Mouse (Mus musculus) lung, postnatal 36 days (tissue): ENCODE data around the gene Selenom.

ENCODE experiments used
- DNase-seq: peaks from one replicate; pipeline ENCODE4 v3.0.0; 2022; ENCODE audit warnings: mixed read lengths

Gene Selenom

GRCm38 (mm10) chr11:3531634-3532033 is 17.1 kb downstream of the Selenom start:
- DNase-seq: no peak

- DNase-seq: no peak
These were observed 17.8 kb downstream of the Selenom start for GRCm38 (mm10) chr11:3532101-3532931.

GRCm38 (mm10) chr11:3533406-3533932 is 19.0 kb downstream of the Selenom start:
- DNase-seq: no peak

- peak; percentile 26 for DNase-seq
These were observed 20.5 kb downstream of the Selenom start for GRCm38 (mm10) chr11:3534956-3535355.

GRCm38 (mm10) chr11:3535406-3535986 is 21.0 kb downstream of the Selenom start:
- peak; percentile 98 for DNase-seq

GRCm38 (mm10) chr11:3536082-3536481 is 21.6 kb downstream of the Selenom start:
- DNase-seq: no peak

- peak; percentile 67 for DNase-seq
These were observed 22.4 kb downstream of the Selenom start for GRCm38 (mm10) chr11:3536745-3537333.

- no peak for DNase-seq
These were observed 23.2 kb downstream of the Selenom start for GRCm38 (mm10) chr11:3537711-3538110.

GRCm38 (mm10) chr11:3538341-3538740 is 23.9 kb downstream of the Selenom start:
- no peak for DNase-seq

GRCm38 (mm10) chr11:3539111-3539825 is 24.8 kb downstream of the Selenom start:
- DNase-seq: peak; percentile 99

- DNase-seq: no peak
These were observed 25.3 kb downstream of the Selenom start for GRCm38 (mm10) chr11:3539826-3540196.

- DNase-seq: no peak
These were observed 26.1 kb downstream of the Selenom start, which contains the start of gene Smtn for GRCm38 (mm10) chr11:3540451-3541085. Gene Smtn, minus strand, starts transcription at chr11:3540612.

- DNase-seq: no peak
These were observed 27.4 kb downstream of the Selenom start for GRCm38 (mm10) chr11:3541932-3542331.

- DNase-seq: peak; percentile 59
These were observed 28.5 kb downstream of the Selenom start for GRCm38 (mm10) chr11:3543001-3543400.

- DNase-seq: no peak
These were observed 29.9 kb downstream of the Selenom start for GRCm38 (mm10) chr11:3544409-3544808.

GRCm38 (mm10) chr11:3545531-3546241 is 31.2 kb downstream of the Selenom start:
- no peak for DNase-seq

GRCm38 (mm10) chr11:3546242-3546562 is 31.7 kb downstream of the Selenom start:
- no peak for DNase-seq

- no peak for DNase-seq
These were observed 32.6 kb downstream of the Selenom start for GRCm38 (mm10) chr11:3547047-3547446.

GRCm38 (mm10) chr11:3547969-3548368 is 33.5 kb downstream of the Selenom start:
- DNase-seq: peak; percentile 43

- DNase-seq: no peak
These were observed 34.2 kb downstream of the Selenom start for GRCm38 (mm10) chr11:3548564-3549295.

GRCm38 (mm10) chr11:3549791-3550190 is 35.3 kb downstream of the Selenom start:
- peak; percentile 29 for DNase-seq
